Mouse (Mus musculus) left cerebral cortex, postnatal 25 days (tissue): ENCODE data around the gene Fam185a. TPM values are rescaled to one million over a fixed set of nuclear protein-coding genes. Genes with fewer than 3 reads are reported as not detected.

Source experiments
- DNase-seq, 2 experiments: peaks; one replicate each; pipeline ENCODE4 v3.0.0; 2022; ENCODE audit warnings: low spot score in 2 of 2, mixed read lengths in 1 of 2
- intact Hi-C: fragments of 180-260 bp; cut with DNase I; formaldehyde crosslinking; loops from one replicate; pipeline ENCODE4 v1.15.1; 2025
- total RNA-seq, 2 experiments: library from RNA; stranded (reverse); gene quantifications; 2 replicates each; pipeline ENCODE4 v1.2.3; 2021

The Fam185a gene
- total RNA-seq, result 10 to 100 TPM; 11.8 to 13.3 TPM

- DNase-seq, result peak; percentile 94 to 99
- intact Hi-C loops, result loop anchor here (2.0 to 10.0 kb wide), 2 partner anchors 96 to 370 kb away; partner anchors contain the start of gene Ptpn12
Observed at GRCm38 (mm10) chr5:21424614-21425602, at the start of gene Fam185a, which contains the start of gene Ccdc146. Gene Fam185a, plus strand, starts transcription at chr5:21424958. Gene Ccdc146, minus strand, starts transcription at chr5:21424677.

- intact Hi-C loops, result no loop called here
- no peak for DNase-seq
Observed at GRCm38 (mm10) chr5:21376935-21377334, 47.8 kb upstream of the Fam185a start.

DNA sequence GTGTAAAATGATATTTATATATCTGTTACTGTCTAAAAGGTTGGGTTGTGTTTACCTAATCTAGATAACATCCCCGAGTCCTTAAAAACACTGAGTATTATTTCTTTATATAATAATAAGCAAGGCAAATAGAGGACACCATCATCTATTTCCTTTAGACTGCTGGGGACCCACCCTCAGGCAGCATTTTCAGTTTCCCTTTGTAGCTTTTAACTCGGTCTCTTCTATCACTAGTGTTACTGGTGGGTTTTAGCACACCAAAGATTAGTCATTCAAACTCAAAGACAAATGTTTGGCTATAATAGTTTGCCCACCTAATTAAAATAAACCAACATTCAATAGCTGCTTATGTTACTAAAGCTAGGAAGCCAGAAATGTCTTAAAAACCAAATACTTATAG is 46.4 kb upstream of the Fam185a start:
- no peak for DNase-seq
- intact Hi-C loops, result no loop called here

GRCm38 (mm10) chr5:21381986-21382385 is 42.8 kb upstream of the Fam185a start:
- DNase-seq, result no peak
- intact Hi-C loops, result no loop called here

DNA sequence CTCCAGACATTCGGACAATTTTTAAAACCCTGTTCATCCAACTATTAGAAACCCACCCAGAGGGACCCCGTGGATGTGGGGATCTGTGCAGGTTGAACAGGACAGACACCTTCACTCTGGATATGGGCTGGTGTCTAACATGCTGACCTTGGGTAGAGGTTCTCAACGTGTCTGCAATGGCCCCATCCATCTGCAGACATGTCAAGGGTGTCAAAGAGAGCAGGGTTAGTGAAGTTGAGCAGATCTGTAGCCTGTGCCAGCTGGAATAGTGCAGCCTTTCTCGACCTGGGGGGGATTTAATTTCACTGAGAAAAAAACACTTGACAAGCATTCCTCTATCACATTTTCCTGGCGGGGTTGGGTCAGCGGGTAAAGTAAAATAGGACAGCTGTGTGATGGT is 42.1 kb upstream of the Fam185a start:
- intact Hi-C loops, result no loop called here
- no peak for DNase-seq

GRCm38 (mm10) chr5:21383392-21384251 is 41.1 kb upstream of the Fam185a start:
- intact Hi-C loops, result no loop called here
- DNase-seq, result peak in 1 of 2 experiments; percentile 8

- intact Hi-C loops, result no loop called here
- no peak for DNase-seq
Observed at GRCm38 (mm10) chr5:21384252-21384960, 40.4 kb upstream of the Fam185a start.

DNA sequence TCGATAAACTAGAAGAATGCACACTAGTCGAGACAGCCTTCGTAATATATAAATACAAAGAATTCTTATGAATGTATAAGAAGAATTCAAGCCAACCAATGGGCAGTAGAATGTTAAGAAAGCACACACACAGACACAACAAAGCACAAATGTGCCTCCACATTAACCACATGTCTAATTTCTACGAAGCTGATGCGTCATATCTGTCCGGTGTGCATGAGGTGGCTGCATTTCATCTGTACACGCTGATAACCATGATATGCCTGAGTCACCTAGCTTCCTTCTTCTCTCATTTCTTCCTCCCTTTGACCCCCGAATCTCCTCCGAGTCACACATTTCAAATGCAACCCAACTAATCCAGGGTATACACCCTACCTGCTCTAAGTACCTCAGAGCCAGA is 39.8 kb upstream of the Fam185a start:
- DNase-seq, result no peak
- intact Hi-C loops, result no loop called here

DNA sequence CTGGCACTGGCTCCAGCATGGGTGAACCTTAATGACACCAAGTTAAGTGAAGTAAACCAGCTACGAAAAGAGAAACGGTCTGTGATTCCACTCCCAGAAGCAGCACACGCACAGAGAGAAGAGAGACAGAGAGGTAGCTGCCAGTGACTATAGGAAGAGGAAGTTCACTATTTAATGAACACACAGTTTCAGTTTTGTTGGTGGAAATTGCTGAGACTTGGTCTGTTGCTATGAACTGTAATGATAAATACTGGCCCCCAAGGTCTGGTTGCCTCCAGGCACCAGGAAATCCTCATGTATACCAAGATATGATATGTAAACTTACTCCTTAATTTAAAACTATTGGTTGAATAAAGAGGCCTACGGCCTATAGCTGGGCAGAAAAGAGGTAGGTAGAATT is 38.3 kb upstream of the Fam185a start:
- DNase-seq, result no peak
- intact Hi-C loops, result no loop called here

GRCm38 (mm10) chr5:21387340-21387739 is 37.4 kb upstream of the Fam185a start:
- intact Hi-C loops, result no loop called here
- no peak for DNase-seq

- intact Hi-C loops, result no loop called here
- no peak for DNase-seq
Observed at GRCm38 (mm10) chr5:21388855-21389254, 35.9 kb upstream of the Fam185a start.

DNA sequence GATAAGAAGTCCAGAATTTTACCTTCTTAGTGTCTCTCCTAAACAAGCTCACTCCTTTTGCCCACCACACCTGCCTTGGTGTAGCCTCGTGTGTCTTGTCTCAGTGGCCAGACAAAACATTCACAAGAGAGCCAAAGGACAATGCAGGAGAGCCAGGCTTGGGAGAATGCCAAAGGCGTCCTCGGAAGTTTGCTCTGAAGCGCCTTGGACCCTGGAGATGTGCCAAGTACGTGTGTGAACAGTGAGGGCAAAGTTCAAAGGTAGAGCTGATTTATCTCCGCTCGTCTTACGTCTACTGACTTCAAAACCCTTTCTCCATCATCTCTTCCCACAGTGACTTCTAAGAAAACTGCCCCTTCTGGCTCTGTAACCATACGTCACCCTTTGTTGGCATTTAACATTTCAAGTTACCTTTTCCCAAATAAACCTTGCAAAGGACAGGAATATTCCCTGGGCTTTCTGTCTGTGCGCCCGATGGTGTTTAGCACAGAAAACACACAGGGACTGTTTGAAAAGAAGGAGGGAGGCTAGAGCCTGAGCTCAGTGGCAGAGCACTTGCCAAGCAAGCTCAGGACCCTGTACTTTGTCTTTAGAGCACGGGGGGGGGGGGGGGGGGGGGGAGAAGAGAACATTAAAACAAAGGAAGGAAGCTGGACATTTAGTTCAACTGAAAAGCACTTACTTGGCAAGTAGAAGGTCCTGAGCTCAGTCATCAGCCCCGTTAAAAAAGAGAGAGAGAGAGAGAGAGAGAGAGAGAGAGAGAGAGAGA is 33.0 kb upstream of the Fam185a start:
- no peak for DNase-seq
- intact Hi-C loops, result no loop called here

GRCm38 (mm10) chr5:21394562-21394961 is 30.2 kb upstream of the Fam185a start:
- intact Hi-C loops, result no loop called here
- DNase-seq, result no peak

- intact Hi-C loops, result no loop called here
- no peak for DNase-seq
Observed at GRCm38 (mm10) chr5:21395205-21395840, 29.4 kb upstream of the Fam185a start.

DNA sequence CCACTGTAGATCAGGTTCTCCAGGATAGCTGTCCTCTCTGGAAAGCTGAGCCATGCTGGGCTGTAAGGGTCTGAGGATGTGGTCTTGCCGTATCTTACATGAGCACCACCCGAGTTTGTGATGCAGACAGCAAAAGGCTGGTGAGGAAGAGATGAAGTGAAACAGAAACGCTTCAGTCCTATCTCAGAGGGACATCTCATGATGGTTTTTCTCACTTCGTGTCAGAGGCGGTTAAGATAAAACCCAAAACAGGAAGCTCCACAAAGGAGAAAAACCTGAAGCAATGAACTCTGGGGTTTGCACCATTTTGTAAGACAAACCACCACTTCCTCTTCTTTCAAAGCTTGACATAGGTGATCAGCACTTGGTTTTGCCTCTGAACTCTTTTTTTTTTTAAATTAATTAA is 13.5 kb upstream of the Fam185a start:
- DNase-seq, result no peak
- intact Hi-C loops, result no loop called here

DNA sequence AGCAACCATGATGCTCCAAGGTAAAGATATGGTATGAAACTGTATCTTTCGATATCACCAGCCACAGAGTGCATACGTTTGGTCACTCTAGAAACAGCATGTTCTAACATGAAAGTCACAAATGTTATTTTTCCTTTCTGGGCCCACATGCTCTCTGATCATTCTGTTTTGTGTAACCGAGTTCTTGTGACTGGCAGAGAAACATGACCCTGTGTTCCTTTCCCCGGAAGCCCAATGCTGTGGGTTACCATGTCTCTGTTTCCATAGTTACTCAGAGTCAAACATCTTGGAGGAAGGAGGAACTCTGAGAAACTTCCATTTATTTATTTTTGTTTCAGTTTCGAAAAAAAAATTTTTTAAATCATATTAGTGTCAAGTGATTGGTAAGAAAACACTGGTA is 12.7 kb upstream of the Fam185a start:
- intact Hi-C loops, result no loop called here
- DNase-seq, result no peak

GRCm38 (mm10) chr5:21413322-21413721 is 11.4 kb upstream of the Fam185a start:
- intact Hi-C loops, result no loop called here
- no peak for DNase-seq

DNA sequence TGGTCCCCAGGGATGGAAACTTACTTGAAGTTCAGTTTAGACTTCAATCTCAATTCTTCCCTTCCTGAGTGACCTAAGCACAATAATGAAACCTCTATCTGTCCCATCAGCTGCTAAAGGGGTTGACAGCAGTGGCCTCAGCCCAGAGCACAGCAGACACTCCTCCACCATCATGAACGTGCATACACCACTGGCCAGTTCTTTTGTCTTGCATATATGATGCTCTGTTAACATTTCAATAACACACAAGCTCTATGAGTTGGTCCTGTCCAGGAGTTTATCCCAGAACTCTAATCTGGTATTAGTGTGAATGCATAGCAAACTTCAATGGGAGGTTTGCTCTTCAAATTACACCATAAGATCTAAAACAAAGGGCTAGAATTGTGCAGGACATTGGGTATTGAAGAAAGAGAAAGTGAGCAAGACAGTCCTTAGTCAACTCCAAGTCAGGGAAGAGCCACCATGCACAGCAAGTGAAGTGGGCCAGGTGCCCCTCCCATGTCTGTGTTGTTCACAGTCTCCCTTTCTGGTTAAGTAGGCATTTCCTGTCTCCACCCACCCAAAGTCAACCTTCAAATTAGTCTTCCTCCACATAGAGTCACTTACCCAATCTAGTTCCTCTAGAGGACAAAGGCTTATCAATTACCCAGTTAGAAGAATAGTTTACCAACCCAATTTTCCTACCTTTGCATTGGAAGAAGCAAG is 10.5 kb upstream of the Fam185a start:
- intact Hi-C loops, result no loop called here
- DNase-seq, result no peak
